Mouse (Mus musculus): ENCODE measurements around the gene Pogz.
"Not testable (repeated sequence)": the region's sequence is repeated elsewhere in the genome, so short reads cannot be mapped to it uniquely, and the experiment has no call there.

Pogz gene

GRCm38 (mm10) chr3:94915903-94916741 lies 78.8 kb downstream of the Pogz start:
- no peak for DNase-seq (ENCODE audit: low read depth, low spot score)

- no peak for DNase-seq (ENCODE audit: low read depth, low spot score)
Observed at GRCm38 (mm10) chr3:94917816-94918361, 80.5 kb downstream of the Pogz start.

GRCm38 (mm10) chr3:94918845-94919244 lies 81.5 kb downstream of the Pogz start:
- no peak for DNase-seq (ENCODE audit: low read depth, low spot score)

- no peak for DNase-seq (ENCODE audit: low read depth, low spot score)
Observed at GRCm38 (mm10) chr3:94921104-94921503, 83.7 kb downstream of the Pogz start.

GRCm38 (mm10) chr3:94922333-94922732 lies 85.0 kb downstream of the Pogz start:
- DNase-seq (ENCODE audit: low read depth, low spot score) = no peak

- no peak for DNase-seq (ENCODE audit: low read depth, low spot score)
Observed at GRCm38 (mm10) chr3:94924688-94925087, 87.3 kb downstream of the Pogz start.

- DNase-seq (ENCODE audit: low read depth, low spot score) = not testable (repeated sequence)
Observed at GRCm38 (mm10) chr3:94926301-94926736, 89.0 kb downstream of the Pogz start.

- not testable (repeated sequence) for DNase-seq (ENCODE audit: low read depth, low spot score)
Observed at GRCm38 (mm10) chr3:94928979-94929378, 91.6 kb downstream of the Pogz start.

- DNase-seq (ENCODE audit: low read depth, low spot score) = not testable (repeated sequence)
Observed at GRCm38 (mm10) chr3:94930386-94931266, 93.3 kb downstream of the Pogz start.

- DNase-seq (ENCODE audit: low read depth, low spot score) = not testable (repeated sequence)
Observed at GRCm38 (mm10) chr3:94931427-94932082, 94.2 kb downstream of the Pogz start.

All from forelimb bud, embryonic 11.5 days (tissue).